Mouse (Mus musculus) neutrophil, adult 83 days (primary cell): Measurements from ENCODE around the gene Retn. TPM values are rescaled to one million over a fixed set of nuclear protein-coding genes. Genes with fewer than 3 reads are reported as not detected.

Experiments used
- total RNA-seq, 2 experiments: library from RNA; stranded (reverse); gene quantifications; one replicate each; pipeline ENCODE4 v1.2.4; 2023

Retn gene
- total RNA-seq = 1 to 10 TPM; 1.6 to 1.7 TPM

DNA sequence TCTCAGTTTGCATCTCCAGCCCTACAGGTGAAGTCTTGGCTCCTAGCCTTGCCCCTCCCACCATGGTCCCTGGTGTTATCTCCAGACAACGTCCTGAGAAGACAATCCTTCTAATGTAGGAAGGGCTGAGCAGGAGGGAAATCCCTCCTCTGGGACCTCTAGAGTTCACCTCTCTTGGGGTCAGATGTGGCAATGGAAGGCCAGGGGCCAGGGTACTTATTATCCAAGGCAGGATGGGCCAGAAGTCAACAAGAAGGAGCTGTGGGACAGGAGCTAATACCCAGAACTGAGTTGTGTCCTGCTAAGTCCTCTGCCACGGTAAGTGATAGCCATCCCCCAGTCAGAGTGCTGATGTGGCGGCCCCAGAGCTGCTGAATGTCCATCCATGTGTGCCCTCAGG, at the start of gene Retn:
TSS of gene Retn (plus strand) at position 245 of the 400 bp plus-strand sequence.

DNA sequence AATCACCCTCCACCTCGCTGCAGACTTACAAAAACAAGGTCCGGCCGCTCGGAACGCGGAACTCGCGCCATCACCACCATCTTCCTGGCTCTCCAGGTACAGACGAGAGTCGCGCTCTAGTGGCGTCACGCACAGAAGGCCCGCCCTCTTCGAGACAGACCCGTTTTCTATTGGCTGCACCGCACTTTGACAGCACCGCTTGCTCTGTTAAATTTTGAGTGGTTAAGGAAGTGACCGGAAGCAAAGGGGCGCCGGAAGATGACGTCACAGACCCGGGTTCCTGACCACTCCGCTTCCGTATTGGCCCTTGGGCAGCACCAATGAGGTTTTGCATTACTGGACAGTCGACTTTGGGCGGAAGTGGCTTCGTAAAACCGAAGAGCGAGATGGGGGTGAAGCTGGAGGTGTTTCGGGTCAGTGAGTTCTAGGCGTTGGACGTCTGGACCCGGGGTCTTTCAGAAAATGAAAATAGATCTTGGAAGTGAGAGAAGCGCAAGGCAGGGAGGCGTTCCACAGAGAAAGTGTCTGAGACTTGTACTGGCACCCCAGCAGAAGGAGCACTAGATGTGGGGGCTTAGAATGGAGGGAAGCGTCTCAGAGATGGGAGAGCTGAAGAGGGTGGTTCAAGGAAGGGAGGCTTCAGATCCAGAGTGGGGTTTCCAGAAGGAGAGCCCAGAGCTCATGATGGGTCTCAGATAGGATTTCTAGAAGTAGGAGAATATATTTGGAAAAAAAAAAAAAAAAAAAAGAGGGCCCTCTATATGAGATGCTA, 34.2 kb upstream of the Retn start, which contains the start of the genes Xab2 and Pet100:
TSS of gene Xab2 (minus strand) at position 118 of the 772 bp plus-strand sequence.
TSS of gene Pet100 (plus strand) at position 350 of the 772 bp plus-strand sequence.

DNA sequence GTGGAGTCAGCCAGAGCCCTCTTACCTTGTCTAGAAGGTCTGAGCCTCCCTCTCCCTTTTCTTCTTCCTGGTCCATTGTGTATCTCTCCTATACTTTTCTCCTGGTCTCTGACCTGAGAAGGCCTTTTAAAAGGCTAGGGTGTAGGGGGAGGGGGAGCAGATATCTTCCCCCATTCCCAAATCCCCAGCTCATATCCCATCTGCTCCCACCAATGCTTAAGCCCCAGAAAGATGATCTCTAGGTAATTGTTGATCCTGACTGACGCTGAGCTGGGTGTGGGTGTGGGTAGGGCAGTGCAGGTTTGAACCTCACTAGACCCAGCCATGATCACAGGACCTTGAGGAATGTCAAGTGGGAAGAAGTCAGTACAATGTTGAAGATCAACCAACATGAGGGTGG, 30.1 kb upstream of the Retn start, which contains the start of gene Pcp2:
TSS of gene Pcp2 (minus strand) at position 101 of the 400 bp plus-strand sequence.

DNA sequence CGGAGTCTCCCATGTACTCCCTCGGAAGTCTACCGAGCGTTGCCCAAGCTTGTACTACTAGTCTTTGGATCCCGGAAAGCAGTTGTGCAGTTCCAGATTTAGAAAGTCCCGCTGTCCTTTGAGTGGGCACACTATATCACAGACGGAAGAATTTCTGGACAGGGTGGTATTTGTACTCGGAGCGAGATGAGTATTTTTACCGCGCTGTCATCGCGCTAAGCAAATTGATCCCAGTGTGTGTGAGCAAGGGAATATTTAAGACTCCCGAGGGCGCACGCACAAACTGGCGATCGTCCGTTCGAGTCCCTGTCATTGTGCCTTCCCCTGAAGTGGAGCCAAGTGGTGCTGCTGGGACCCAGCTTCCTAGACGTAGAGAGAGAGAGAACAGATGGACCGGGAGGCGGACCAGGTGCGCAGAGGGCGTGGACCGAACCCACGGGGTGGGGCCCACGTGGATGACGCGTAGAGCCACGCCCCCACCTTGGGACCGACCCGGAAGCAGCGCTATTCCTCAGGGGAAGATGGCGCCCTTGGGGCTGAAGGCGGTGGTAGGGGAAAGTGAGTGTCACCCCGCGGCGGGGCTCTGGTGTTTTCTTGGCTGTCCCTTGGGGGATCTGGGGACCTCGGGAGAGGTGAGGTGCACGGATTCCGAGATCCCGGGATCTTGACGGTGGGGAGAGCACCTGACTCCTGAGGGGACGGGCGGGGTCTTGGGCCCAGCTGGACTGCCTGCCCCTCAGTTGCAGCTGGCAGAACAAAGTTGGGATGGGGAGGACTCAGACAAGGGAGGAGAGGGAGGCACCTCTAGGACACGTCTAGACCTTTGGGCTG, 24.7 kb upstream of the Retn start, which contains the start of gene Stxbp2:
TSS of gene Stxbp2 (plus strand) at position 309 of the 831 bp plus-strand sequence.

DNA sequence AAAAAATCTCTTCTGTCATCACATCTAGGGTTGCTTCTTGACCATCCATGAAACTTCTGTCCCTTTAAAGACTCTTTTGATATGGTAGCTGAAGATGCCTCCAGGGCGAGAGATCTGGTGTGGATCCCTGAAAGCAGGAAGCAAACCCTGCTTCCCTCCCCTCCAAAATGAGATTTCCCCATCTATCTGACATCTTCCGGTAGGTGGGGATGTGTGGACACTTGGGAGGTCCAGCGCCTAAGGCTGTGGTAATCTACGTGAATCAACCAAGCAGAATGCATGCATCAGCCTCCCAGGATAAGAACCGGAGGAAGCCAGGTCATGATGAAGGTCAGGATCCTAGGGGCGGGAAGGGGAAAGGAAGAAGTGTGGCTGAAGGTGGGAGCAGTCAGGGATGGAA, 9.9 kb downstream of the Retn start, which contains the start of gene Mcemp1:
TSS of gene Mcemp1 (plus strand) at position 248 of the 400 bp plus-strand sequence.

DNA sequence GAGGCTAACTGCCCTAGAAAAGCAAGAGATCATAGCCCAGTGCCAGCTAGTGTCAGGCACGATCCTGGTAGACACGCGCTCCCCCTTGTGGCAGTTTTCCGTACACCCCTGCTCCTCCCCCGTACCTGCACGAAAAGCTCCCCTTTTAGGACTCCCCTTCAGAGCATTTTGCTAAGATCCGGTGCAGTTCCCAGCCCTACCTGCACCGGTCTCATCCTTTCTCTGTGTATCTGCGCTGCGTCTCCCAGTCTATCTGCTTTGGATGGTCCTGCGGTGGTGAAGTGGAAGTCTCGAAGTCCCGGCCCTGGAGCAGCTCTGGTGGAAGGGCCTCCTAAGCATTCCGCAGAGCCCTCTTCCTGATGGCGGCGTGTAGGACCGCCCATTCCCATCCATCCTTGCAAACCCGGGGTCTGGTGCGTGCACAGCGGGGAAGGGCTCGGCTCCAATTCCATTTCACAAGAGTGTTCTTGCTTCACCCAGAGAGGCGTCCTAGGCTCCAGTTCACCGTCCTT, 16.5 kb downstream of the Retn start, which contains the start of gene Fcor:
TSS of gene Fcor (minus strand) at position 383 of the 512 bp plus-strand sequence.

DNA sequence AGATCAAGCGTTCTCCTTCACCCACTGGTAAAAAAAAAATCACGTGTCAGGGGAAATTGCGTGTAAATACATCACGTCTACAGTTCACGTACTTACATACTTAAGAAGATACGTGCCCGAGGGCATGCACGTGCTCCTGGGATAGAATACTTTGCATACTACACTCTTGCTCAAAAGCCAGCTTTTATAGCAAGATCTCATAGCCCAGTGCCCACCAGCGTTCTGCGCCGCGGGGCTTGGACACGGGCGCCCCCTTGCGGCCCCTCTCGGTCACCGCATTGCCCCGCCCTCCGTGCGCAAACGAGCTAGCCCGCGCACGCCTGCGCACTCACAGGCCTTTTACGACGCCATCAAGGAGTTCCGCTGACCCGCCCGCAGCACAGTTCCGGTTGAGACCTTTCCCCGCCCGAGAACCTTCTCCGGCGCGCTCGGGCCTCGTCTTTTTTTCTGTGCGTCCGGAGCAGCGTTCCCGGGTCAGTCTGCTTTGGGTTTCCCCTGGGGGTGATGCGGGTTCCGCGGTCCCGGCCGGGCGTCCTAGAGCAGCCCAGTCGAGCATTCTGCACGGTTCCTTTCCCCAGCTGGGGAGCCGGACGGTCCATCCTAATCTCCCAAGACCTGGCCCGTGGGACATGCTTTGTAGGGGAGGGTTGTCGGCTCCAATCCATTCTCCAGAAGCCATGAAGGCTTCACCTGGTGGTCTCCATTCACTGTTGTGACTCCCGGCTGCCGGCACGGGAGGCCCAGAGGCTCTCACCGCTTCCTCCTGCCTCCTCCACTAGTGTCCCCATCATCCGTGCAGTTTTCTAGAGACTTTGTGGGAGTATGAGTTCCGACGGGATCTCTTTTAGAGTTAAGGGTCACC, 20.8 kb downstream of the Retn start, which contains the start of gene Trappc5:
TSS of gene Trappc5 (plus strand) at position 169 of the 862 bp plus-strand sequence.

DNA sequence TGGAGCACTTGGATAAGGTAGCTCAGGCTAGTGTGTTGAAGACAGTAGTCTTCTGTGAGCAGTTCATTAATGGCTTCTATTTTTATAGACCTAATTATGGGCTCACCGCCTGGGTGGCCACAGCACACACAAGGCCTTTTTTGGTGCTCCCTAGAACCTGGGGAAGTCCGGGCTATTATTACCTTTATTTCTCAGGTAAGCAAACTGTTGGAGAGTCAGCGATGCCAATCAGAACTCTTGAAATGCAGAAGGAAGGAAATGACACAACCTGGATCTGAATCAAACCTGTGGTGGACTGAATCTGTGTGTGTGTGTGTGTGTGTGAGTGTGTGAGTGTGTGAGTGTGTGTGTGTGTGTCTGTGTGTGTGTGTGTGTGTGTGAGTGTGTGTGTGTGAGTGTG, 38.6 kb downstream of the Retn start, which contains the start of gene Fcer2a:
TSS of gene Fcer2a (minus strand) at position 55 of the 400 bp plus-strand sequence.

Other genes with a start within 250 kb of the Retn start
- under 1 TPM; 0.60 to 0.81 TPM for gene Pex11g, start 188.1 kb upstream of the Retn start, total RNA-seq
- gene Tex45, start 184.9 kb upstream of the Retn start, total RNA-seq = under 1 TPM; 0.22 to 0.26 TPM
- 1 to 10 TPM; 5.0 to 5.5 TPM for gene Zfp358, start 162.6 kb upstream of the Retn start, total RNA-seq
- gene Mcoln1, start 155.3 kb upstream of the Retn start, total RNA-seq = 10 to 100 TPM; 27.1 to 36.8 TPM
- gene Pnpla6, start 140.4 kb upstream of the Retn start, total RNA-seq = 10 to 100 TPM; 28.1 to 30.0 TPM
- not detected for gene C330021F23Rik, start 87.8 kb upstream of the Retn start, total RNA-seq
- gene Camsap3, start 68.5 kb upstream of the Retn start, total RNA-seq = under 1 TPM; 0.11 to 0.68 TPM
- 10 to 100 TPM; 38.0 to 40.5 TPM for gene Xab2, start 34.5 kb upstream of the Retn start, total RNA-seq
- gene Pet100, start 34.2 kb upstream of the Retn start, total RNA-seq = 100 to 1,000 TPM; 104 to 110 TPM
- gene Pcp2, start 30.2 kb upstream of the Retn start, total RNA-seq = not detected
- gene Stxbp2, start 24.8 kb upstream of the Retn start, total RNA-seq = 100 to 1,000 TPM; 304 to 323 TPM
- 100 to 1,000 TPM; 317 to 329 TPM for gene Mcemp1, start 10.0 kb downstream of the Retn start, total RNA-seq
- 1 to 10 TPM; 5.6 to 5.8 TPM for gene Fcor, start 16.6 kb downstream of the Retn start, total RNA-seq
- 10 to 100 TPM; 11.7 to 14.0 TPM for gene Trappc5, start 20.5 kb downstream of the Retn start, total RNA-seq
- under 1 TPM; 0.29 to 0.70 TPM for gene Fcer2a, start 38.4 kb downstream of the Retn start, total RNA-seq
- not detected for gene Clec4g, start 64.9 kb downstream of the Retn start, total RNA-seq
- 1 to 10 TPM; 6.7 to 7.7 TPM for gene Cd209a, start 93.2 kb downstream of the Retn start, total RNA-seq
- not detected for gene Cd209e, start 198.5 kb downstream of the Retn start, total RNA-seq
- gene Cd209d, start 222.8 kb downstream of the Retn start, total RNA-seq = under 1 TPM in 1 of 2 experiments, not detected in 1; 0.39 TPM